Mouse (Mus musculus) kidney, embryonic 15.5 days (tissue): ENCODE measurements around the gene Gdf15. TPM values are rescaled to one million over a fixed set of nuclear protein-coding genes. Genes with fewer than 3 reads are reported as not detected.
"Not testable (repeated sequence)": the region's sequence is repeated elsewhere in the genome, so short reads cannot be mapped to it uniquely, and the experiment has no call there.

Experiments
- ATAC-seq: fragments of 200-750 bp; cut with Nextera tagmentation; replicated peaks from 2 replicates; pipeline ENCODE4 v1.8.0; 2017; ENCODE audit warnings: moderate TSS enrichment; ENCODE audit not compliant: low FRiP score
- H3K27ac ChIP-seq: fragments of 300-500 bp; sonication (generic); 2 replicates; pipeline ENCODE4 v1.5.1; 2015; ENCODE audit warnings: mild to moderate bottlenecking, inconsistent platforms
- H3K27me3 ChIP-seq: fragments of 300-500 bp; sonication (generic); 2 replicates; pipeline ENCODE4 v1.6.1; 2015; ENCODE audit warnings: inconsistent platforms
- H3K36me3 ChIP-seq: fragments of 300-500 bp; sonication (generic); 2 replicates; pipeline ENCODE4 v1.6.1; 2015; ENCODE audit warnings: inconsistent platforms
- H3K4me1 ChIP-seq: fragments of 300-500 bp; sonication (generic); 2 replicates; pipeline ENCODE4 v1.6.1; 2015; ENCODE audit warnings: inconsistent platforms
- H3K4me2 ChIP-seq: fragments of 300-500 bp; sonication (generic); 2 replicates; pipeline ENCODE4 v1.6.1; 2015; ENCODE audit warnings: moderate library complexity, mild to moderate bottlenecking, inconsistent platforms
- H3K4me3 ChIP-seq: fragments of 300-500 bp; sonication (generic); replicated peaks from 2 replicates; pipeline ENCODE4 v1.5.1; 2015; ENCODE audit warnings: mild to moderate bottlenecking, inconsistent platforms
- H3K9ac ChIP-seq: fragments of 300-500 bp; sonication (generic); 2 replicates; pipeline ENCODE4 v1.6.1; 2015; ENCODE audit warnings: mild to moderate bottlenecking, inconsistent platforms
- H3K9me3 ChIP-seq: fragments of 300-500 bp; sonication (generic); replicated peaks from 2 replicates; pipeline ENCODE4 v1.6.1; 2016; ENCODE audit warnings: inconsistent platforms
- WGBS: fragments of 180-500 bp; shearing (Covaris S2); methylation state at CpG from one replicate; pipeline ENCODE4 v1.1.7; 2015; ENCODE audit warnings: mixed read lengths; 5-methylcytosine and 5-hydroxymethylcytosine counted together
- polyA plus RNA-seq: library from polyadenylated mRNA; unstranded; fragments of >200 nt; fragmentation: Nextera tagmentation; extraction: Ambion mirVana; gene quantifications from 2 replicates; pipeline ENCODE4 v1.2.1, GENCODE M21; 2015

Gene Gdf15
- polyA plus RNA-seq, 1 experiment from 2014 or later, result 0.77 TPM

DNA sequence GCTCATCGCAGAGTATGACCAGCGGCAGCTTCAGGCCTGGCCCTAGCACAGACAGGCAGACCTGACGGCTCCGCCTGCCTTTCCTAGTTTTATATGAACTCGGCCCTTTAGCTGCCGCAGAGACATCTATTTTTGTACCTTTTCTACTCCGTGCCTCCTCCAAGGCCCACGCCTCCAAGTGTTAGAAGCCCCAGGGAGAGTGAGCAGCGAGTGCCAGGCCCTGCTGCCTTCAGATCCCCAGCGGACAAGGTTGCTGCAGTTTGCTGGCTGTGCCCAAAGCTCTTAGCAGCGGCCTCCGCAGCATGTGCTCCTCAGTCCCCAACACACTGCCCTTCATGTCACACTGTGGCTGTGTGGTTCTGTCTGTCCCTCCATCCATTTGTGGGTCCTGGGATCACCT lies 40.7 kb downstream of the Gdf15 start:
- H3K4me1 ChIP-seq, result peaks cover 38% of the 10 kb centered on the region
- H3K4me2 ChIP-seq, result no peak overlapping the region
- H3K36me3 ChIP-seq, result peaks cover 71% of the 10 kb centered on the region
- H3K4me3 ChIP-seq, result no peak overlapping the region
- no peak overlapping the region for H3K9ac ChIP-seq
- no peak overlapping the region for H3K27ac ChIP-seq
- no peaks in the 10 kb centered on the region for H3K9me3 ChIP-seq
- ATAC-seq, result no peak
- WGBS, result 90% methylated on average over 12 of the region's 12 CpGs
- H3K27me3 ChIP-seq, result no peaks in the 10 kb centered on the region

DNA sequence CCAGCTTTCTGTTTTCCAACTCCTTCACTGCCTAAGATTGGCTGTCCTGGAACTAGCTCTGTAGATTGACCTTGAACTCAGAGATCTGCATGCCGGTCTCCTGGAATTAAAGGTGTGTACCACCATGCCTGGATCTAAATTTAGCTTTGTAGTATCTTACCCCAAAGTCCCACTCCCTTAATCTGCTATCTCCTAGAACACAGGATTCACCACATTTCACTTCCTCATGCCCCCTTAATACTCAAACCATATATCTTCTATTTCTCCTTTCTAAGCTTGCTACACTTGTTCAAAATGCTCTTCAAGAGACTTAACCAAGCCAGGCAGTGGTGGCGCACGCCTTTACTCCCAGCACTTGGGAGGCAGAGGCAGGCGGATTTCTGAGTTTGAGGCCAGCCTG lies 44.3 kb downstream of the Gdf15 start:
- H3K4me2 ChIP-seq, H3K9me3 ChIP-seq, H3K4me3 ChIP-seq, H3K27ac ChIP-seq, ATAC-seq, H3K27me3 ChIP-seq, H3K4me1 ChIP-seq, H3K9ac ChIP-seq: not testable (repeated sequence)
- H3K36me3 ChIP-seq, result peaks cover 94% of the 10 kb centered on the region
- 93% methylated on average over 4 of the region's 4 CpGs for WGBS

GRCm38 (mm10) chr8:70585258-70585652 lies 47.0 kb downstream of the Gdf15 start:
- Histone ChIP-seq H3K4me2 (no peak overlapping the region), H3K9me3 (no peaks in the 10 kb centered on the region), H3K36me3 (peaks cover 99% of the 10 kb centered on the region), H3K27me3 (no peaks in the 10 kb centered on the region), H3K4me1 (no peaks in the 10 kb centered on the region), H3K9ac (no peak overlapping the region), H3K4me3 (no peak overlapping the region), H3K27ac (no peak overlapping the region)
- 45% methylated on average over 7 of the region's 7 CpGs for WGBS
- peak; percentile 37; the same call in 1 of the 2 replicates for ATAC-seq

- WGBS, result 88% methylated on average over 9 of the region's 9 CpGs
- Histone ChIP-seq H3K27me3 (no peaks in the 10 kb centered on the region), H3K4me3 (no peak overlapping the region), H3K9ac (no peak overlapping the region), H3K4me2 (no peak overlapping the region), H3K4me1 (no peaks in the 10 kb centered on the region), H3K9me3 (no peaks in the 10 kb centered on the region), H3K27ac (no peak overlapping the region), H3K36me3 (peaks cover 99% of the 10 kb centered on the region)
- ATAC-seq, result peak; percentile 34; the same call in 1 of the 2 replicates
Observed at GRCm38 (mm10) chr8:70584606-70585257, 47.5 kb downstream of the Gdf15 start.

- peaks cover 96% of the 10 kb centered on the region for H3K36me3 ChIP-seq
- 88% methylated on average over 18 of the region's 18 CpGs for WGBS
Observed at GRCm38 (mm10) chr8:70583476-70584387, 48.5 kb downstream of the Gdf15 start.

More at GRCm38 (mm10) chr8:70583476-70584387, 48.5 kb downstream of the Gdf15 start:
- H3K4me3 ChIP-seq, result no peak overlapping the region
- no peaks in the 10 kb centered on the region for H3K9me3 ChIP-seq
- H3K4me1 ChIP-seq, result no peaks in the 10 kb centered on the region
- no peak overlapping the region for H3K4me2 ChIP-seq
- ATAC-seq, result no peak
- H3K9ac ChIP-seq, result no peak overlapping the region
- H3K27ac ChIP-seq, result no peak overlapping the region
- H3K27me3 ChIP-seq, result no peaks in the 10 kb centered on the region

Other genes with a start within 250 kb of the Gdf15 start
- 17.9 and 21.0 TPM in 2 replicates for gene Crtc1, start 192.9 kb downstream of the Gdf15 start, polyA plus RNA-seq
- 20.0 and 23.5 TPM in 2 replicates for gene Klhl26, start 155.5 kb downstream of the Gdf15 start, polyA plus RNA-seq
- 5.9 and 6.0 TPM in 2 replicates for gene Tmem59l, start 145.1 kb downstream of the Gdf15 start, polyA plus RNA-seq
- gene Crlf1, start 139.3 kb downstream of the Gdf15 start, polyA plus RNA-seq, result 21.1 and 24.1 TPM in 2 replicates
- 128 and 133 TPM in 2 replicates for gene Rex1bd, start 125.7 kb downstream of the Gdf15 start, polyA plus RNA-seq
- gene Uba52, start 121.7 kb downstream of the Gdf15 start, polyA plus RNA-seq, result 954 and 1,022 TPM in 2 replicates
- 295 and 322 TPM in 2 replicates for gene Fkbp8, start 104.7 kb downstream of the Gdf15 start, polyA plus RNA-seq
- gene Kxd1, start 104.5 kb downstream of the Gdf15 start, polyA plus RNA-seq, result 58.5 and 64.5 TPM in 2 replicates
- 20.3 and 23.8 TPM in 2 replicates for gene Ell, start 93.0 kb downstream of the Gdf15 start, polyA plus RNA-seq
- gene Isyna1, start 38.1 kb downstream of the Gdf15 start, polyA plus RNA-seq, result 180 and 198 TPM in 2 replicates
- gene Ssbp4, start 23.6 kb downstream of the Gdf15 start, polyA plus RNA-seq, result 135 and 145 TPM in 2 replicates
- 2.5 TPM in 2 replicates for gene Lrrc25, start 16.3 kb downstream of the Gdf15 start, polyA plus RNA-seq
- gene Pgpep1, start 27.9 kb upstream of the Gdf15 start, polyA plus RNA-seq, result 65.5 and 75.3 TPM in 2 replicates
- gene Lsm4, start 40.8 kb upstream of the Gdf15 start, polyA plus RNA-seq, result 291 and 295 TPM in 2 replicates
- 59.9 and 68.1 TPM in 2 replicates for gene Jund, start 66.5 kb upstream of the Gdf15 start, polyA plus RNA-seq
- gene Iqcn, start 71.0 kb upstream of the Gdf15 start, polyA plus RNA-seq, result 0.03 and 0.09 TPM in 2 replicates
- gene Gm3336, start 86.1 kb upstream of the Gdf15 start, polyA plus RNA-seq, result 0.55 and 0.83 TPM in 2 replicates
- gene Pde4c, start 91.3 kb upstream of the Gdf15 start, polyA plus RNA-seq, result 7.6 and 9.4 TPM in 2 replicates
- 15.5 and 18.6 TPM in 2 replicates for gene Rab3a, start 122.2 kb upstream of the Gdf15 start, polyA plus RNA-seq
- gene Mpv17l2, start 128.5 kb upstream of the Gdf15 start, polyA plus RNA-seq, result 46.1 and 48.1 TPM in 2 replicates
- 58.0 and 66.9 TPM in 2 replicates for gene Pik3r2, start 144.3 kb upstream of the Gdf15 start, polyA plus RNA-seq
- 12.9 and 18.1 TPM in 2 replicates for gene Mast3, start 172.6 kb upstream of the Gdf15 start, polyA plus RNA-seq
- 0.09 and 0.12 TPM in 2 replicates for gene Il12rb1, start 176.0 kb upstream of the Gdf15 start, polyA plus RNA-seq
- gene Arrdc2, start 207.3 kb upstream of the Gdf15 start, polyA plus RNA-seq, result 5.0 and 6.5 TPM in 2 replicates
- 2.6 and 2.9 TPM in 2 replicates for gene Kcnn1, start 230.8 kb upstream of the Gdf15 start, polyA plus RNA-seq
- gene Ccdc124, start 241.5 kb upstream of the Gdf15 start, polyA plus RNA-seq, result 115 and 123 TPM in 2 replicates